Mouse (Mus musculus) 3134 (cell line): Measurements from ENCODE around the gene Ereg.

Source experiments
- DNase-seq: peaks from one replicate; pipeline ENCODE4 v3.0.0-alpha.2; 2011; ENCODE audit warnings: low spot score; ENCODE audit not compliant: insufficient read length; ENCODE audit errors: extremely low read depth

Gene Ereg

GRCm38 (mm10) chr5:91110023-91110670 lies 35.7 kb downstream of the Ereg start:
- peak; percentile 44 for DNase-seq

- peak; percentile 48 for DNase-seq
These were observed 36.6 kb downstream of the Ereg start for GRCm38 (mm10) chr5:91111019-91111418.

GRCm38 (mm10) chr5:91113967-91114366 lies 39.5 kb downstream of the Ereg start:
- DNase-seq: no peak

GRCm38 (mm10) chr5:91114574-91114973 lies 40.2 kb downstream of the Ereg start:
- DNase-seq: peak; percentile 39

- DNase-seq: no peak
These were observed 44.2 kb downstream of the Ereg start for GRCm38 (mm10) chr5:91118618-91119017.

GRCm38 (mm10) chr5:91123404-91123803 lies 49.0 kb downstream of the Ereg start:
- no peak for DNase-seq

GRCm38 (mm10) chr5:91124140-91124539 lies 49.7 kb downstream of the Ereg start:
- no peak for DNase-seq

GRCm38 (mm10) chr5:91126623-91127022 lies 52.2 kb downstream of the Ereg start:
- no peak for DNase-seq

- no peak for DNase-seq
These were observed 60.5 kb downstream of the Ereg start for GRCm38 (mm10) chr5:91134961-91135360.

GRCm38 (mm10) chr5:91138970-91139369 lies 64.5 kb downstream of the Ereg start:
- no peak for DNase-seq

GRCm38 (mm10) chr5:91139446-91139873 lies 65.0 kb downstream of the Ereg start, which contains the start of gene Areg:
Gene Areg (plus strand): TSS chr5:91139599.
- DNase-seq: peak; percentile 87

- peak; percentile 28 for DNase-seq
These were observed 66.5 kb downstream of the Ereg start for GRCm38 (mm10) chr5:91140896-91141448.
